Mouse (Mus musculus): ENCODE measurements at regions not wholly inside any gene's neighbourhood (a gene's known extent, or its start where the extent isn't known, plus 50 kb on each side); places are given as distances from the start of the nearest gene placed in this dataset.

DNA sequence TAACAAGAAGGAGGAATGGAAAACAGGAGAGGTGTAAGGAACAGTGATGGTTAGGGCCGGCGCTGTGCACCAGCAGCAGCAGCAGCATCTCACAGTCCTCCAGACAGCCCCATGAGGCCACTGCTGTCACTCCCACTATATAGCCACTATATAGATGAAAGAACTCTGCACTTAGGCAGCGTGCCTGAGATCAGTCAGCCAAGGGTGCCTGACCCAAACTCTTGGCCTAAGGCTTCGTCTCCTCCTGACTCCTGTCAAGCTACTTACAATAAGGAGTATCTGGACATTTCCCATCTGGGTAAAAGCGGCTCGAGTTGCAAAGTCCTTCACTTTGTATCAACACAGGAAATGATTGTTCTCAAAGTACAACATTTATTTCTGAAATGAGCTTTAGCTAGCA is 100.8 kb upstream of the Selenok start:
- 71% methylated on average over 6 of the region's 6 CpGs for WGBS
- Histone ChIP-seq H3K36me3 (ENCODE audit: control insufficient read depth, insufficient read depth, low read length) (no peaks in the 10 kb centered on the region), H3K27ac (ENCODE audit: insufficient read depth, low read depth, low read length) (no peak overlapping the region), H3K27me3 (ENCODE audit: control insufficient read depth, insufficient read depth, low read length) (no peaks in the 10 kb centered on the region; the same call in 1 of the 2 replicates), H3K4me3 (ENCODE audit: low read depth, low read length) (no peak overlapping the region), H3K4me1 (ENCODE audit: control insufficient read depth, insufficient read depth, insufficient read length, low read length) (no peaks in the 10 kb centered on the region)
- no peak for TF ChIP-seq CTCF (IDR thresholded peaks at IDR 0.05; ENCODE audit: extremely low read depth, insufficient read length, insufficient replicate concordance, low read depth, low read length)
- no peak for TF ChIP-seq POLR2A (IDR thresholded peaks at IDR 0.05; ENCODE audit: low read depth, low read length)

GRCm38 (mm10) chr14:29869930-29870329 is 98.2 kb upstream of the Selenok start:
- Histone ChIP-seq H3K27me3 (ENCODE audit: control insufficient read depth, insufficient read depth, low read length) (no peaks in the 10 kb centered on the region; the same call in 1 of the 2 replicates), H3K4me1 (ENCODE audit: control insufficient read depth, insufficient read depth, insufficient read length, low read length) (no peaks in the 10 kb centered on the region), H3K4me3 (ENCODE audit: low read depth, low read length) (no peak overlapping the region), H3K36me3 (ENCODE audit: control insufficient read depth, insufficient read depth, low read length) (no peaks in the 10 kb centered on the region), H3K27ac (ENCODE audit: insufficient read depth, low read depth, low read length) (no peak overlapping the region)
- 87% methylated on average over 9 of the region's 9 CpGs for WGBS
- TF ChIP-seq POLR2A (IDR thresholded peaks at IDR 0.05; ENCODE audit: low read depth, low read length) (no peak), CTCF (IDR thresholded peaks at IDR 0.05; ENCODE audit: extremely low read depth, insufficient read length, insufficient replicate concordance, low read depth, low read length) (no peak)

GRCm38 (mm10) chr14:29876668-29877067 is 91.4 kb upstream of the Selenok start:
- 85% methylated on average over 4 of the region's 4 CpGs for WGBS

GRCm38 (mm10) chr14:29877671-29878422 is 90.3 kb upstream of the Selenok start:
- H3K27ac ChIP-seq (ENCODE audit: insufficient read depth, low read depth, low read length) = no peak overlapping the region
- WGBS = 68% methylated on average over 11 of the region's 11 CpGs

More at GRCm38 (mm10) chr14:29876668-29877067, 91.4 kb upstream of the Selenok start:
- TF ChIP-seq CTCF (IDR thresholded peaks at IDR 0.05; ENCODE audit: extremely low read depth, insufficient read length, insufficient replicate concordance, low read depth, low read length) = no peak
- TF ChIP-seq POLR2A (IDR thresholded peaks at IDR 0.05; ENCODE audit: low read depth, low read length) = no peak
- H3K27ac ChIP-seq (ENCODE audit: insufficient read depth, low read depth, low read length) = 0 out of 2 replicates have a peak overlapping the region, but pooled peaks have one; percentile 7
- no peaks in the 10 kb centered on the region for H3K4me1 ChIP-seq (ENCODE audit: control insufficient read depth, insufficient read depth, insufficient read length, low read length)
- no peak overlapping the region for H3K4me3 ChIP-seq (ENCODE audit: low read depth, low read length)
- no peaks in the 10 kb centered on the region for H3K36me3 ChIP-seq (ENCODE audit: control insufficient read depth, insufficient read depth, low read length)
- H3K27me3 ChIP-seq (ENCODE audit: control insufficient read depth, insufficient read depth, low read length) = no peaks in the 10 kb centered on the region

GRCm38 (mm10) chr14:29878423-29878800 is 89.7 kb upstream of the Selenok start:
- 88% methylated on average over 7 of the region's 7 CpGs for WGBS
- Histone ChIP-seq H3K27ac (ENCODE audit: insufficient read depth, low read depth, low read length) (no peak overlapping the region), H3K4me3 (ENCODE audit: low read depth, low read length) (no peak overlapping the region), H3K4me1 (ENCODE audit: control insufficient read depth, insufficient read depth, insufficient read length, low read length) (no peaks in the 10 kb centered on the region), H3K36me3 (ENCODE audit: control insufficient read depth, insufficient read depth, low read length) (no peaks in the 10 kb centered on the region), H3K27me3 (ENCODE audit: control insufficient read depth, insufficient read depth, low read length) (no peaks in the 10 kb centered on the region; the same call in 1 of the 2 replicates)
- no peak for TF ChIP-seq POLR2A (IDR thresholded peaks at IDR 0.05; ENCODE audit: low read depth, low read length)
- no peak for TF ChIP-seq CTCF (IDR thresholded peaks at IDR 0.05; ENCODE audit: extremely low read depth, insufficient read length, insufficient replicate concordance, low read depth, low read length)

More at GRCm38 (mm10) chr14:29877671-29878422, 90.3 kb upstream of the Selenok start:
- TF ChIP-seq POLR2A (IDR thresholded peaks at IDR 0.05; ENCODE audit: low read depth, low read length) (no peak), CTCF (IDR thresholded peaks at IDR 0.05; ENCODE audit: extremely low read depth, insufficient read length, insufficient replicate concordance, low read depth, low read length) (no peak)
- H3K4me1 ChIP-seq (ENCODE audit: control insufficient read depth, insufficient read depth, insufficient read length, low read length) = no peaks in the 10 kb centered on the region
- H3K27me3 ChIP-seq (ENCODE audit: control insufficient read depth, insufficient read depth, low read length) = no peaks in the 10 kb centered on the region
- H3K4me3 ChIP-seq (ENCODE audit: low read depth, low read length) = no peak overlapping the region
- H3K36me3 ChIP-seq (ENCODE audit: control insufficient read depth, insufficient read depth, low read length) = no peaks in the 10 kb centered on the region

DNA sequence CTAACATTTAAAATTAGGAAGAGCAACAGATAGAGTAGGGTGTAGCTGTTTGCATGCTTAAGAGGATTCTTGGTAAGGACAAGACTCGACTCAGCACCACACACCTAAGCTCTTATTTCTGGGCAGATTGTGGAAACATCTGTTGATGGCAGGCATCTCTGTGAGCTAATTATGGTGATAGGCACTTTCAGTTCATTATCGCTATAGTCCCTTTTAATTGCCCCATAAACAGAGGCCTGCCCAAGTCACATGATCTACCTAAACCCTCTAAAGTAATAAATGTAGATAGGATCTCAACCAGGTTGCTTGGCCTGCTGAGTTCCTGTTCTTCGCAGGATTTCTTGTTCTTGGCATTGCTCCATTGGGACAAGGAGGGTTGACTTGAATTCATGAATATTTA is 88.8 kb upstream of the Selenok start:
- no peak overlapping the region for H3K4me3 ChIP-seq (ENCODE audit: low read depth, low read length)
- 49% methylated on average over 3 of the region's 3 CpGs for WGBS
- H3K27ac ChIP-seq (ENCODE audit: insufficient read depth, low read depth, low read length) = no peak overlapping the region
- TF ChIP-seq POLR2A (IDR thresholded peaks at IDR 0.05; ENCODE audit: low read depth, low read length) (no peak), CTCF (IDR thresholded peaks at IDR 0.05; ENCODE audit: extremely low read depth, insufficient read length, insufficient replicate concordance, low read depth, low read length) (no peak)
- H3K4me1 ChIP-seq (ENCODE audit: control insufficient read depth, insufficient read depth, insufficient read length, low read length) = no peaks in the 10 kb centered on the region
- no peaks in the 10 kb centered on the region; the same call in 1 of the 2 replicates for H3K27me3 ChIP-seq (ENCODE audit: control insufficient read depth, insufficient read depth, low read length)
- no peaks in the 10 kb centered on the region for H3K36me3 ChIP-seq (ENCODE audit: control insufficient read depth, insufficient read depth, low read length)

DNA sequence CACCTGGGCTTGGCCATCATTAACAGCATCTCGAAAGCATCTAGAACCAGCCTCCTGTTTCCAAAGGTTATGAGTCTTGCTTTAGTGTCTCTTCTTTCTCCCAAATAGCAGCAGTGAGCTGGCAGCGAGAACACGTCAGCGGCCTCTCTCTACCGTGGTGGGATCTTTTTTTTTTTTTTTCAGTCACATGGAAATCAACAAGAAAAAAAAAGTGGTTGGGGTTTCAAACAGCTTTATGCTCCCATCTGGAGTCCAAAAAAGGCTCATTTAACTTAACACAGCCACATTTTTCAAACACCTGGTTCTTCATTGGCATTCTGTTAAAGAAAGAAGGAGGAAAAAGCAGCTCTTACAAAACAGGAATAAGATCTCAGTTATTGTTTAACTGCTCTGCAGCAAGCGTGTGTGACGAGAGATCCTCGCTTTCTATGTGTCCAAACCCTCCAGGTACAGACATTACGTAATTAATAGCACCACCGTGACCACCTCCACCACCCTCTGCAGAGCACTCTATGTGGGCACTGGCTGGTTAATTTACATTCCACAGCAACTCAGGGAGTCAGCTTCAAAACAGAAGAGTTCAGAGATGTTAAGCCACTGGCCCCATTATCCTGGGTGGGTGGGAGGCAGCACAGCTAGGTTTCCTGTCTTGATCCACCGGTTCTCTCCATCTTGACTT is 85.3 kb upstream of the Selenok start:
- Histone ChIP-seq H3K27ac (ENCODE audit: insufficient read depth, low read depth, low read length) (no peak overlapping the region), H3K27me3 (ENCODE audit: control insufficient read depth, insufficient read depth, low read length) (no peaks in the 10 kb centered on the region; the same call in 1 of the 2 replicates), H3K4me3 (ENCODE audit: low read depth, low read length) (no peak overlapping the region), H3K36me3 (ENCODE audit: control insufficient read depth, insufficient read depth, low read length) (no peaks in the 10 kb centered on the region), H3K4me1 (ENCODE audit: control insufficient read depth, insufficient read depth, insufficient read length, low read length) (no peaks in the 10 kb centered on the region)
- TF ChIP-seq POLR2A (IDR thresholded peaks at IDR 0.05; ENCODE audit: low read depth, low read length) = no peak
- TF ChIP-seq CTCF (IDR thresholded peaks at IDR 0.05; ENCODE audit: extremely low read depth, insufficient read length, insufficient replicate concordance, low read depth, low read length) = no peak
- 64% methylated on average over 11 of the region's 11 CpGs for WGBS

Measured in small intestine, adult 2 months (tissue).